In the genomic region with DNA sequence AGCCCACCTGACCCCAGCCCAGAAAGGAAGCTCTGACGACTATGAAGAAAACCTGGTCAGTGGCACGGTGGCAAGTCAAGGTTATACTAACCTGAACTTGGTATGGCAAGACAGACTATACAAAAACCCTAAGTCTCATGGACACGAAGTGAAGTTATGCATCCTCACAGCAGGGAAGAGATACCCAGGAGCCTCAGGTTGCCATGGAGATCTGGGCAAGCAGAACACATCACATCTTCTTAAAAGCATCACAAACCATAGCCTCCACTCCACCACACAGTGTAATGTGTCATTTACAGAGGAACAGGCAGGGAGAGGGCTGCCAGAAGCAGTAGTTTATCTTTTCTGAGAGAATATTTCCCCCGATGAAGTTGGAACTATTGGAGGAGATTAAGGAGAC, we compare ENCODE assay signal across 14 mouse cellular contexts.
A peak's percentile ranks its signal among the peaks of the same experiment; 100 is the strongest.
DNase-seq lines count a peak whose midpoint lies in the region; ATAC-seq and TF ChIP-seq lines count a peak whose summit lies in the region.
"Had no signal": no experiment of that assay in that cellular context is flagged by ENCODE, and none has a peak within 500 bp of the region (broad histone marks: within the 10 kb centered on the region; RNA-seq: fewer than 3 reads in every experiment).

No protein-coding gene starts in this region.

- intact Hi-C loops in left cerebral cortex, postnatal 36 days (cut with DNase I): loop anchor here (5.0 kb wide), 2 partner anchors 36 to 84 kb away; no protein-coding TSS in a partner anchor

- ATAC-seq in forebrain, postnatal 0 days: peak; percentile 73
- ATAC-seq in forebrain, embryonic 13.5 days: no peak
- ATAC-seq: intestine, embryonic 15.5 days; lung, postnatal 0 days had no signal

- no peak overlapping the region for H3K4me3 ChIP-seq in forebrain, postnatal 0 days (ENCODE audit: low read depth, low read length)
- no peak overlapping the region for H3K4me3 ChIP-seq in forebrain, embryonic 13.5 days
- no peak overlapping the region for H3K4me3 ChIP-seq in heart, embryonic 10.5 days
- H3K4me3 ChIP-seq: intestine, embryonic 15.5 days had no signal

- H3K9me3 ChIP-seq in forebrain, postnatal 0 days (ENCODE audit: low read length): no peaks in the 10 kb centered on the region
- H3K9me3 ChIP-seq in forebrain, embryonic 13.5 days (replicated peaks): no peaks in the 10 kb centered on the region
- no peaks in the 10 kb centered on the region for H3K9me3 ChIP-seq in heart, embryonic 10.5 days
- H3K9me3 ChIP-seq: intestine, embryonic 15.5 days had no signal

- peak; percentile 42 for DNase-seq in forebrain, postnatal 0 days
- peak; percentile 4 for DNase-seq in ZHBTc4 (ENCODE audit: low read depth, low spot score)
- peak; percentile 36 to 42 for DNase-seq in layer of hippocampus, adult 8-10 months (ENCODE audit: low spot score in 2 of 2)
- peak; percentile 42 to 43 for DNase-seq in left cerebral cortex, postnatal 36 days (ENCODE audit: low spot score in 2 of 2)
- DNase-seq in heart, adult 11 months: no peak
- no peak for DNase-seq in spleen, postnatal 36 days (ENCODE audit: low spot score in 2 of 2)
- no peak for DNase-seq in heart, embryonic 10.5 days (ENCODE audit: low spot score)
- DNase-seq: cerebellum, postnatal 36 days; kidney, postnatal 25 days; thymus, postnatal 36 days had no signal

- TF ChIP-seq CTCF in forebrain, postnatal 0 days (IDR thresholded peaks at IDR 0.05; ENCODE audit: low read depth): no peak

- H3K27me3 ChIP-seq in forebrain, postnatal 0 days (ENCODE audit: insufficient read depth, low read length): no peaks in the 10 kb centered on the region
- no peaks in the 10 kb centered on the region for H3K27me3 ChIP-seq in forebrain, embryonic 13.5 days
- H3K27me3 ChIP-seq in heart, embryonic 10.5 days (ENCODE audit: insufficient read depth, poor library complexity, severe bottlenecking): peaks cover 30% of the 10 kb centered on the region; the same call in 1 of the 2 replicates
- H3K27me3 ChIP-seq: intestine, embryonic 15.5 days had no signal

- no peak overlapping the region for H3K9ac ChIP-seq in forebrain, postnatal 0 days
- H3K9ac ChIP-seq in forebrain, embryonic 13.5 days: no peak overlapping the region
- H3K9ac ChIP-seq: intestine, embryonic 15.5 days had no signal

- H3K4me2 ChIP-seq in forebrain, postnatal 0 days (ENCODE audit: low read depth): no peak overlapping the region
- H3K4me2 ChIP-seq in forebrain, embryonic 13.5 days: no peak overlapping the region
- H3K4me2 ChIP-seq: intestine, embryonic 15.5 days; liver, embryonic 11.5 days had no signal

- H3K4me1 ChIP-seq in forebrain, postnatal 0 days (ENCODE audit: insufficient read depth): no peaks in the 10 kb centered on the region
- no peaks in the 10 kb centered on the region for H3K4me1 ChIP-seq in forebrain, embryonic 13.5 days
- no peaks in the 10 kb centered on the region for H3K4me1 ChIP-seq in heart, embryonic 10.5 days
- H3K4me1 ChIP-seq: intestine, embryonic 15.5 days had no signal

- H3K27ac ChIP-seq in forebrain, postnatal 0 days (ENCODE audit: low read depth, low read length): no peak overlapping the region
- no peak overlapping the region for H3K27ac ChIP-seq in forebrain, embryonic 13.5 days
- H3K27ac ChIP-seq in heart, embryonic 10.5 days: no peak overlapping the region
- H3K27ac ChIP-seq: intestine, embryonic 15.5 days had no signal

- no peaks in the 10 kb centered on the region for H3K36me3 ChIP-seq in forebrain, postnatal 0 days (ENCODE audit: insufficient read depth)
- H3K36me3 ChIP-seq in forebrain, embryonic 13.5 days (ENCODE audit: poor library complexity, severe bottlenecking): no peaks in the 10 kb centered on the region
- no peaks in the 10 kb centered on the region for H3K36me3 ChIP-seq in heart, embryonic 10.5 days
- H3K36me3 ChIP-seq: intestine, embryonic 15.5 days had no signal

- 54% methylated on average over 4 of the region's 4 CpGs for WGBS in forebrain, postnatal 0 days
- 56% methylated on average over 4 of the region's 4 CpGs for WGBS in forebrain, embryonic 13.5 days
- WGBS in heart, embryonic 10.5 days: 55% methylated on average over 4 of the region's 4 CpGs

Comparison
In these comparisons a context has a peak if more than half of its experiments do, and no peak if none do; other contexts are left out.
1. DNase-seq: peak in forebrain, postnatal 0 days (single experiment), ZHBTc4 (single experiment), layer of hippocampus, adult 8-10 months (2 of 2) and left cerebral cortex, postnatal 36 days (2 of 2); none in heart, adult 11 months (single experiment), spleen, postnatal 36 days (0 of 2) and heart, embryonic 10.5 days (single experiment).